Mouse (Mus musculus) midbrain, embryonic 14.5 days (tissue): ENCODE measurements around the gene Prkce. TPM values are rescaled to one million over a fixed set of nuclear protein-coding genes. Genes with fewer than 3 reads are reported as not detected.

Experiments
- ATAC-seq: fragments of 200-750 bp; cut with Nextera tagmentation; 2 replicates; pipeline ENCODE4 v1.8.0; 2017; ENCODE audit warnings: moderate number of reproducible peaks, moderate library complexity; ENCODE audit not compliant: low FRiP score, low TSS enrichment
- DNase-seq: peaks from one replicate; pipeline ENCODE4 v3.0.0-alpha.2; 2015
- H3K27ac ChIP-seq: fragments of 300-500 bp; sonication (generic); replicated peaks from 2 replicates; pipeline ENCODE4 v1.5.1; 2014; ENCODE audit warnings: mild to moderate bottlenecking, low read depth, low read length, moderate library complexity
- H3K27me3 ChIP-seq: fragments of 300-500 bp; sonication (generic); 2 replicates; pipeline ENCODE4 v1.6.1; 2014; ENCODE audit warnings: low read length, control low read depth, mixed read lengths; ENCODE audit not compliant: control insufficient read depth, insufficient read depth
- H3K36me3 ChIP-seq: fragments of 300-500 bp; sonication (generic); 2 replicates; pipeline ENCODE4 v1.6.1; 2014; ENCODE audit warnings: low read length, control low read depth; ENCODE audit not compliant: control insufficient read depth, insufficient read depth
- H3K4me1 ChIP-seq: fragments of 300-500 bp; sonication (generic); 2 replicates; pipeline ENCODE4 v1.6.1; 2014; ENCODE audit warnings: mild to moderate bottlenecking, antibody characterized with exemption, low read length, control low read depth; ENCODE audit not compliant: control insufficient read depth, insufficient read depth
- H3K4me2 ChIP-seq: fragments of 300-500 bp; sonication (generic); 2 replicates; pipeline ENCODE4 v1.6.1; 2014; ENCODE audit warnings: mild to moderate bottlenecking, low read length, moderate library complexity
- H3K4me3 ChIP-seq: fragments of 300-500 bp; sonication (generic); replicated peaks from 2 replicates; pipeline ENCODE4 v1.5.1; 2014; ENCODE audit warnings: low read depth, low read length
- H3K9ac ChIP-seq: fragments of 300-500 bp; sonication (generic); replicated peaks from 2 replicates; pipeline ENCODE4 v1.6.1; 2014; ENCODE audit warnings: mild to moderate bottlenecking, low read length, moderate library complexity
- H3K9me3 ChIP-seq: fragments of 300-500 bp; sonication (generic); 2 replicates; pipeline ENCODE4 v1.6.1; 2016; ENCODE audit warnings: low read length, control low read depth, mixed read lengths; ENCODE audit not compliant: control insufficient read depth
- WGBS: fragments of 180-500 bp; shearing (Covaris S2); extraction: QIAGEN DNeasy Blood & Tissue Kit; methylation state at CpG from one replicate; pipeline ENCODE4 v1.1.7; 2014; 5-methylcytosine and 5-hydroxymethylcytosine counted together
- polyA plus RNA-seq: library from polyadenylated mRNA; unstranded; fragments of >200 nt; fragmentation: Nextera tagmentation; extraction: Ambion mirVana; gene quantifications from 2 replicates; pipeline ENCODE4 v1.2.1, GENCODE M21; 2014

Prkce gene
- polyA plus RNA-seq, 1 experiment from 2014 or later, result 25.4 TPM

DNA sequence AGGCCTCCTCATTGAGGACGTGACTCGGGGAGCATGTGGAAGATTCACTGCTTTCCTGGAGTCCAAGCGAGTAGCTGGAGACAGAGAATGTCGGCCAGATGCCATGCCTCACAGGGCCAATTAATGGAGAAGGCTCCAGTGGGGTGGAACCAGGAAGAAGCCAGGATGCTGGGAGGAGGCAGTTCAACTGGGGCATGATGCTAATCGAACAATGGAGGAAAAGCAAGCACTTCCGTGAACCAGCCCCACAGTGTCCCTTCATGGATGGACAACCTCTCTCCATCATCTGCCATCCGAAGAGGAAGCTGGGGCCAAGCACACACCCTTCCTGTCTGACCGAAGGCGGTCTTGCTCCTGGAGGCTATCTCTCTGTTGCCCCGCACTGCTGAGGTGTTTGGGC lies 381.5 kb downstream of the Prkce start:
- ATAC-seq (no peak), DNase-seq (no peak)
- 95% methylated on average over 10 of the region's 10 CpGs for WGBS
- no peaks in the 10 kb centered on the region for H3K27me3 ChIP-seq
- no peak overlapping the region for H3K27ac ChIP-seq
- H3K4me1 ChIP-seq, result no peaks in the 10 kb centered on the region
- no peaks in the 10 kb centered on the region for H3K36me3 ChIP-seq
- H3K9me3 ChIP-seq, result no peaks in the 10 kb centered on the region
- no peak overlapping the region for H3K4me2 ChIP-seq
- no peak overlapping the region for H3K9ac ChIP-seq
- no peak overlapping the region for H3K4me3 ChIP-seq

DNA sequence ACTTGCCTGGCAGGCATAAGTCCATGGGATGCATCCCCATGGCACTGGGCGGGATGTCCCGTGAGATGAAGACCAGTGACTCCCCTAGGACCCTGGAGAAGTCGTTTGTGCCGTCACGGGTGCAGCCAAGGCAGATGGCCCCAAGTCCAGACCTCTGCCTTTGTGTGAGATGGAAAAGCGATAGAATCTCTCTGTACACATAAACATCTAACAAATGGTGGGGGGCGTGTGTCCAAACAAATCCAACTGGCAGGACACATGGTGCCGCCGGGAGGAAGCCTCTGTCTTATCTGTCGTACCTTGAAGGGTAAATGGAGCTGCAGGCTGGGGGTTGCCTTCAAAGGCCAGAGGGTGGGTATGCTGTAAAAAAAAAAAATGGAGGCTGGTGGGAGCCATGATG lies 384.0 kb downstream of the Prkce start:
- Histone ChIP-seq H3K36me3 (no peaks in the 10 kb centered on the region), H3K4me1 (no peaks in the 10 kb centered on the region), H3K9ac (no peak overlapping the region), H3K27ac (no peak overlapping the region), H3K4me3 (no peak overlapping the region), H3K27me3 (no peaks in the 10 kb centered on the region), H3K9me3 (no peaks in the 10 kb centered on the region), H3K4me2 (no peak overlapping the region)
- no peak for ATAC-seq
- no peak for DNase-seq
- WGBS, result 86% methylated on average over 10 of the region's 10 CpGs

DNA sequence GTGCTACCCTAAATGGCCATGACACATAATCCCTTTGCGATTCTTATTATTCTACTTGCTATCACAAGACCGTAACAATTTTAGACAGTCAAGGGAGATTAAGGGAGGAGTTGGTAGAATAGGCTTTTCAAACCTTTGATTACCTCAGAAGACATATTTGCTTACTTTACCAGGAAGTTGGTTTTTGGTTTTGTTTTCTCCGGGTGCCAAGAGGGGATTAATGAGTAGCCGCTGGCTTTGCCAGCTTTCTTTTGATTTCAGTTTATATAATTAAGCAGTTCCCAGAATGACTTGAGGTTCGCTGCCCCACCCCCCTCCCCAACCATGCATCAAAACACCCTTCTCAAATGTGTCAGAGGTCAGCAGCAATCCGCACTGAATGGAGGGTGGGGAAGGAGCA lies 384.4 kb downstream of the Prkce start:
- 42% methylated on average over 6 of the region's 6 CpGs for WGBS
- Histone ChIP-seq H3K4me2 (no peak overlapping the region), H3K27me3 (no peaks in the 10 kb centered on the region), H3K27ac (no peak overlapping the region), H3K4me1 (no peaks in the 10 kb centered on the region), H3K4me3 (no peak overlapping the region), H3K9me3 (no peaks in the 10 kb centered on the region), H3K36me3 (no peaks in the 10 kb centered on the region), H3K9ac (no peak overlapping the region)
- no peak for DNase-seq
- ATAC-seq, result no peak

DNA sequence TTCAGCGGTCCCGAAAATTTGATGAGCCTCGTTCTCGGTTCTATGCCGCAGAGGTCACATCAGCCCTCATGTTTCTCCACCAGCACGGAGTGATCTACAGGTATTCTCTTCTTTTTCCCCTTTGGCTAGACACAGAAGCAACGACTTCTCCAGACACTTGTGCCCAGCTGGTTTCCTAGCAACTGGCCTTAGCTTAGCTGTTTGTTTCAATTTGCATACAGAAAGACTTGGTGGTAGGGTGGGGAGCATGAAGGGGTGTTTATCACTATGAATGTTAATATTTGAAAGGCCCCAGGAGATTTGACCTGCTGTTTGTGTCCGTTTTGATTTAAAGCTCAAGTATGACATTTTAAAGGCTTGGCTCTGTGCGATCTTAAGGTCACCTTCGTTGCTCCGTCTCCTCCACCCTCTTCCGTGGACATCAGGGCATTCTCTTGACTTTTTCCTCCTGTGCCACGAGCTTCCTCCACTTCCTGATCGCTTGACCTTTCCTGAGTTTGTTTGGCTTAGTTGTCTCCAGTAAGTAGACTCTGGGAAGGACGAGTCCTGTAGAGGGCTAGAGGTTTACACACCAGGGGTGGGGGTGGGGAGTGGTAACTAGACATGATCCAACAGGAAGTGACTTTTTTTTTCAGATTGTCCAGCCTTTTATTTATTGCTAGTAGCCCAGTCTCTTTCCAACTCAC lies 391.8 kb downstream of the Prkce start:
- Histone ChIP-seq H3K4me2 (no peak overlapping the region), H3K4me3 (no peak overlapping the region), H3K36me3 (no peaks in the 10 kb centered on the region), H3K4me1 (no peaks in the 10 kb centered on the region), H3K27ac (no peak overlapping the region), H3K9ac (no peak overlapping the region), H3K9me3 (no peaks in the 10 kb centered on the region), H3K27me3 (no peaks in the 10 kb centered on the region)
- ATAC-seq, result no peak
- 79% methylated on average over 15 of the region's 15 CpGs for WGBS
- peak; percentile 14 for DNase-seq

DNA sequence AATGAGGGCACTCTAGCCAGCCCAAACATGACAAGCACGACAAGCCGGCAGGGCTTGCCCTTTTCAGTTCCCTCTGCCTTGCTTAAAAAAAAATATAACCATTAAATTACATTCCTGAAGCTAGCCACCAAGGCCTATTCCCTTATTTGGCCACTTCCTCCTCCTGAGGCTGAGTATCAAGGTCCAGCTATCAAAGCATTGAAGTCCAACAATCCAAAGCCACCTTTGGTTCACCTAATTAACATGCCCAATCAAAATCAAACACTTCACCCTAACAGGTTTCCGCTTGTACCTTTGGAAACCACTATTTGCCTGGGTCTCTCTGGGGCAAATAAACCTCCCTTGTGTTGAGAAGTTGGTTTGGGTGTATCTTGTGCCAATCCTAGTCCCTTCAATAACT lies 392.9 kb downstream of the Prkce start:
- H3K4me3 ChIP-seq, result no peak overlapping the region
- H3K27ac ChIP-seq, result no peak overlapping the region
- no peak for DNase-seq
- H3K9ac ChIP-seq, result no peak overlapping the region
- no peaks in the 10 kb centered on the region for H3K27me3 ChIP-seq
- H3K36me3 ChIP-seq, result no peaks in the 10 kb centered on the region
- no peak for ATAC-seq
- no peaks in the 10 kb centered on the region for H3K9me3 ChIP-seq
- WGBS, result 88% methylated on average over 3 of the region's 3 CpGs
- H3K4me2 ChIP-seq, result no peak overlapping the region
- no peaks in the 10 kb centered on the region for H3K4me1 ChIP-seq

DNA sequence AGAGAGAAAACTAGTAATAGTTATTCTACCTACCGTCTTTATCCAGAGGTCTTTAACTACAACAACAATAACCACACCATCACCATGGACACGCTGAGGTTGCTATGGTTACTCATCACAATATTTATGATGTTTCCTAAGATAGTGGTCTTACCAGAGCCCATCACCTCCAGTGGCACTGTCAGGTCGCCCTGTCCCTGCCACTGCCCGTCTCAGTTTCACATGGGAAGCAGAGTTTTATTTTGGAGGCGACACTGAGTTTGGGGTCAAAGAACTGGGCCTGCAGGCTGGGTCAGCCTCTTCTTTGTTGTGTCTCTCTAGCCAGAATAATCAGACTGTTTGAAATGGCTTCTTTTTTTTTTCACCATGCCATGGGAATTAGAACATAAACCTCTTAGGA lies 402.9 kb downstream of the Prkce start:
- H3K36me3 ChIP-seq, result no peaks in the 10 kb centered on the region
- no peaks in the 10 kb centered on the region for H3K27me3 ChIP-seq
- H3K4me3 ChIP-seq, result no peak overlapping the region
- ATAC-seq (no peak), DNase-seq (no peak)
- WGBS, result 79% methylated on average over 5 of the region's 5 CpGs
- H3K4me1 ChIP-seq, result no peaks in the 10 kb centered on the region
- H3K9me3 ChIP-seq, result no peaks in the 10 kb centered on the region
- H3K27ac ChIP-seq, result no peak overlapping the region
- H3K9ac ChIP-seq, result no peak overlapping the region
- H3K4me2 ChIP-seq, result no peak overlapping the region

DNA sequence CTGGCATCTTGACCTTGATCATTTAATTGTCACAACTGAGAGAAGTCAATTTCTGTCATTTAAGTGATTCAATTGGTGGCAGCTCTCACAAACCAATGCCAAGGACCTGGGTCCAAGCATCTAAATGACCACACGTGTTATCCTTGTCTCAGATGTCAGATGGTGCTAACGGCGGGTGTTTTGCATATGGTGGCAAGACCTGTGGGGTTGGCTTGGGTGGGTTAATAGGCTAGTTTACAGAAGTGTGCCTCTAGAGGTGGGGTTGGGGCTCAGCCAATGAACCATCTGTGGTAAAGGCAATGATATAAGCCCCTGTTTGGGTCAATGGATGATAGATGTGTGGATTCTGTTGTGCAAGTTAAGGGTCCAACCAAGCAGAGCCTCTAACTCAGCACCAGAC lies 403.7 kb downstream of the Prkce start:
- H3K27ac ChIP-seq, result no peak overlapping the region
- H3K4me1 ChIP-seq, result no peaks in the 10 kb centered on the region
- 89% methylated on average over 3 of the region's 3 CpGs for WGBS
- DNase-seq, result no peak
- H3K9me3 ChIP-seq, result no peaks in the 10 kb centered on the region
- no peaks in the 10 kb centered on the region for H3K36me3 ChIP-seq
- H3K9ac ChIP-seq, result no peak overlapping the region
- H3K4me2 ChIP-seq, result no peak overlapping the region
- no peak overlapping the region for H3K4me3 ChIP-seq
- no peak for ATAC-seq
- no peaks in the 10 kb centered on the region for H3K27me3 ChIP-seq

DNA sequence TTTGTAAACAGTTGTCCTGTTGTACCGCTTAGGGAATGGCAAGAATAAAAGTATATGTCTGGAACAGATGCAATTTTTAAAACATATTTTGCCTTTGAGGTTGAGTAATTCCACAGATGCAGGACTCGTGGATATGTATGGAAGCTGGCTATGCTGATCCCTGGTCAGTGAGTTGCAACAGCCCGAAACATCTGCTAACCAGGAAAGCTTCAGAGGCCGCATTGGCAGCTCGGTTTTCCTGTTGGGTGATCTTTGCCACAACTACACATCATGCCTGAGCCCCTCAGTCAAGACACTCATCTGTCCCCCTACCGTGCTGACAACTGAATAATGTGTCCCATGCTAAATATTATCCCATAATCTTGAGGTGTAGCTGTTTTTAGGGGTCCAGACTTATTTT lies 404.6 kb downstream of the Prkce start:
- no peak for DNase-seq
- H3K4me1 ChIP-seq, result no peaks in the 10 kb centered on the region
- no peak overlapping the region for H3K9ac ChIP-seq
- H3K27me3 ChIP-seq, result no peaks in the 10 kb centered on the region
- H3K4me2 ChIP-seq, result no peak overlapping the region
- H3K4me3 ChIP-seq, result no peak overlapping the region
- WGBS, result 93% methylated on average over 6 of the region's 6 CpGs
- no peaks in the 10 kb centered on the region for H3K9me3 ChIP-seq
- no peak overlapping the region for H3K27ac ChIP-seq
- no peak for ATAC-seq
- no peaks in the 10 kb centered on the region for H3K36me3 ChIP-seq

DNA sequence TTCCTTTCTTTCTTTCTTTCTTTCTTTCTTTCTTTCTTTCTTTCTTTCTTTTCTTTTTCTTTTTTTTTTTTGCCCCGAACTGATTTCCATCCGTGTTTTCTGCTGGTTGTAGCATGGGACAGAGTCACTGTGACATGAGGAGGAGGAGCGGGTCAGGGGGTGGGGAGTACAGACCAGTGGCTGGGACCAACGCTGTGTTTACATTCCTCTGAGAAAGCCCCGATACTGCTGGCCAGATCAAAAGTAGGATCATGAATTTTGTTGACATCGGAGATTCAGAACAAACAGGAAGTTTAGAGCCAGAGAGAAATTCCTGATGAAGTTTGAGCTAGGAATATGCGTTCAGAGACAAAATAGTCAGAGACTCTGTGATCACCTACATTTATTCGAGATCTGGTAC lies 405.0 kb downstream of the Prkce start:
- Histone ChIP-seq H3K27ac (no peak overlapping the region), H3K36me3 (no peaks in the 10 kb centered on the region), H3K27me3 (no peaks in the 10 kb centered on the region), H3K9me3 (no peaks in the 10 kb centered on the region), H3K4me1 (no peaks in the 10 kb centered on the region), H3K4me2 (no peak overlapping the region), H3K9ac (no peak overlapping the region), H3K4me3 (no peak overlapping the region)
- ATAC-seq (no peak), DNase-seq (no peak)
- WGBS, result 82% methylated on average over 8 of the region's 8 CpGs
